Comparison of ENCODE assay signal across 8 mouse cellular contexts in genomic region chr11:120799316-120799890, GRCm38 (mm10). TPM values are rescaled to one million over a fixed set of nuclear protein-coding genes. Genes with fewer than 3 reads are reported as not detected.
DNase-seq lines count a peak whose midpoint lies in the region; ATAC-seq lines count a peak whose summit lies in the region.

No protein-coding gene starts in this region.

- 63% methylated on average over 6 of the region's 6 CpGs for WGBS in heart, embryonic 10.5 days
- WGBS in hindbrain, embryonic 14.5 days = 75% methylated on average over 6 of the region's 6 CpGs

- intact Hi-C loops in heart, postnatal 36 days (cut with DNase I) = loop anchor here (5.0 kb wide), 1 partner anchor 193 kb away; the partner anchor contains the start of gene Csnk1d

- no peaks in the 10 kb centered on the region for H3K27me3 ChIP-seq in heart, embryonic 10.5 days (ENCODE audit: insufficient read depth, poor library complexity, severe bottlenecking)
- H3K27me3 ChIP-seq in megakaryocyte, embryonic 14.5 days (replicated peaks) = no peaks in the 10 kb centered on the region
- H3K27me3 ChIP-seq in hindbrain, embryonic 14.5 days (ENCODE audit: control insufficient read depth, insufficient read depth, low read length) = no peaks in the 10 kb centered on the region

- H3K4me3 ChIP-seq in heart, embryonic 10.5 days = no peak overlapping the region
- H3K4me3 ChIP-seq in megakaryocyte, embryonic 14.5 days (replicated peaks) = peak overlapping the region; percentile 82
- no peak overlapping the region for H3K4me3 ChIP-seq in hindbrain, embryonic 14.5 days (replicated peaks; ENCODE audit: low read length)

- H3K36me3 ChIP-seq in heart, embryonic 10.5 days = peaks cover 4% of the 10 kb centered on the region
- peaks cover 6% of the 10 kb centered on the region for H3K36me3 ChIP-seq in megakaryocyte, embryonic 14.5 days (replicated peaks; ENCODE audit: low read length)
- peaks cover 1% of the 10 kb centered on the region; the same call in 1 of the 2 replicates for H3K36me3 ChIP-seq in hindbrain, embryonic 14.5 days (replicated peaks; ENCODE audit: control insufficient read depth, insufficient read depth)

- H3K27ac ChIP-seq in heart, embryonic 10.5 days = peak overlapping the region; percentile 65; the same call in 1 of the 2 replicates
- H3K27ac ChIP-seq in hindbrain, embryonic 14.5 days = 0 out of 2 replicates have a peak overlapping the region, but pooled peaks have one; percentile 16

- no peak for ATAC-seq in megakaryocyte, adult 5-6 weeks (ENCODE audit: poor library complexity, severe bottlenecking)
- no peak for ATAC-seq in hindbrain, embryonic 14.5 days (ENCODE audit: low FRiP score)

- DNase-seq in heart, embryonic 10.5 days (ENCODE audit: low spot score) = no peak
- no peak for DNase-seq in heart, postnatal 36 days
- DNase-seq in hindbrain, embryonic 14.5 days (ENCODE audit: low spot score) = no peak
- DNase-seq in lung, postnatal 36 days = peak; percentile 64
- no peak for DNase-seq in MN1 (ENCODE audit: low spot score)
- no peak for DNase-seq in natural killer cell, adult 2 months (ENCODE audit: low spot score in 2 of 2)

- peaks cover 24% of the 10 kb centered on the region for H3K4me1 ChIP-seq in heart, embryonic 10.5 days
- peaks cover 59% of the 10 kb centered on the region for H3K4me1 ChIP-seq in megakaryocyte, embryonic 14.5 days
- peaks cover 13% of the 10 kb centered on the region for H3K4me1 ChIP-seq in hindbrain, embryonic 14.5 days (replicated peaks; ENCODE audit: control insufficient read depth, insufficient read depth, low read length)

- no peak overlapping the region for H3K9ac ChIP-seq in hindbrain, embryonic 14.5 days

- no peak overlapping the region for H3K4me2 ChIP-seq in hindbrain, embryonic 14.5 days (replicated peaks)

- no peaks in the 10 kb centered on the region for H3K9me3 ChIP-seq in heart, embryonic 10.5 days
- no peaks in the 10 kb centered on the region for H3K9me3 ChIP-seq in megakaryocyte, embryonic 14.5 days
- H3K9me3 ChIP-seq in hindbrain, embryonic 14.5 days (ENCODE audit: control insufficient read depth, low read length) = no peaks in the 10 kb centered on the region

RNA-seq across cellular contexts. Expression of gene Dus1l, which starts 3.2 kb away (rescaled TPM):
- 70.5 and 88.8 TPM in 2 replicates for polyA plus RNA-seq in heart, embryonic 10.5 days (2016; fragmentation: Nextera tagmentation; extraction: Ambion mirVana)
- 10 to 100 TPM; 25.0 to 29.0 TPM for total RNA-seq in heart, postnatal 36 days (2021)
- 29.4 and 74.3 TPM in 2 replicates for polyA plus RNA-seq in megakaryocyte, embryonic 14.5 days (2012; ENCODE audit: insufficient read depth, low replicate concordance)
- 46.1 and 51.8 TPM in 2 replicates for total RNA-seq in megakaryocyte, adult 5-6 weeks (2015)
- 24.0 and 31.1 TPM in 2 replicates for total RNA-seq in megakaryocyte, adult 5-6 weeks (2017)
- 43.8 and 43.9 TPM in 2 replicates for polyA plus RNA-seq in hindbrain, embryonic 14.5 days (2014; fragmentation: Nextera tagmentation; extraction: Ambion mirVana)

RNA-seq across cellular contexts. Expression of gene Gps1, which starts 15.3 kb away (rescaled TPM):
- polyA plus RNA-seq in heart, embryonic 10.5 days (2016; fragmentation: Nextera tagmentation; extraction: Ambion mirVana) = 184 and 208 TPM in 2 replicates
- total RNA-seq in heart, postnatal 36 days (2021) = 10 to 100 TPM; 54.6 to 58.4 TPM
- polyA plus RNA-seq in megakaryocyte, embryonic 14.5 days (2012; ENCODE audit: insufficient read depth, low replicate concordance) = 13.8 and 27.0 TPM in 2 replicates
- 51.4 and 70.1 TPM in 2 replicates for total RNA-seq in megakaryocyte, adult 5-6 weeks (2015)
- 52.1 and 56.3 TPM in 2 replicates for total RNA-seq in megakaryocyte, adult 5-6 weeks (2017)
- polyA plus RNA-seq in hindbrain, embryonic 14.5 days (2014; fragmentation: Nextera tagmentation; extraction: Ambion mirVana) = 288 and 307 TPM in 2 replicates

RNA-seq across cellular contexts. Expression of gene Rfng, which starts 15.4 kb away (rescaled TPM):
- polyA plus RNA-seq in heart, embryonic 10.5 days (2016; fragmentation: Nextera tagmentation; extraction: Ambion mirVana) = 28.4 and 30.4 TPM in 2 replicates
- 10 to 100 TPM; 11.2 to 13.3 TPM for total RNA-seq in heart, postnatal 36 days (2021)
- polyA plus RNA-seq in megakaryocyte, embryonic 14.5 days (2012; ENCODE audit: insufficient read depth, low replicate concordance) = 26.0 and 43.8 TPM in 2 replicates
- total RNA-seq in megakaryocyte, adult 5-6 weeks (2015) = 10.4 and 14.5 TPM in 2 replicates
- total RNA-seq in megakaryocyte, adult 5-6 weeks (2017) = 3.3 and 5.7 TPM in 2 replicates
- polyA plus RNA-seq in hindbrain, embryonic 14.5 days (2014; fragmentation: Nextera tagmentation; extraction: Ambion mirVana) = 86.1 and 87.0 TPM in 2 replicates

RNA-seq across cellular contexts. Expression of gene Fasn, which starts 24.9 kb away (rescaled TPM):
- polyA plus RNA-seq in heart, embryonic 10.5 days (2016; fragmentation: Nextera tagmentation; extraction: Ambion mirVana) = 55.2 and 74.9 TPM in 2 replicates
- total RNA-seq in heart, postnatal 36 days (2021) = 10 to 100 TPM; 17.3 to 65.9 TPM
- polyA plus RNA-seq in megakaryocyte, embryonic 14.5 days (2012; ENCODE audit: insufficient read depth, low replicate concordance) = 328 and 589 TPM in 2 replicates
- 14.0 and 19.2 TPM in 2 replicates for total RNA-seq in megakaryocyte, adult 5-6 weeks (2015)
- 10.5 and 13.3 TPM in 2 replicates for total RNA-seq in megakaryocyte, adult 5-6 weeks (2017)
- polyA plus RNA-seq in hindbrain, embryonic 14.5 days (2014; fragmentation: Nextera tagmentation; extraction: Ambion mirVana) = 119 and 135 TPM in 2 replicates

RNA-seq across cellular contexts. Expression of gene Hmga1b, which starts 36.8 kb away (rescaled TPM):
- polyA plus RNA-seq in heart, embryonic 10.5 days (2016; fragmentation: Nextera tagmentation; extraction: Ambion mirVana) = 6.4 and 7.7 TPM in 2 replicates
- total RNA-seq in heart, postnatal 36 days (2021) = 10 to 100 TPM; 22.1 to 34.1 TPM
- 601 and 1,141 TPM in 2 replicates for polyA plus RNA-seq in megakaryocyte, embryonic 14.5 days (2012; ENCODE audit: insufficient read depth, low replicate concordance)
- total RNA-seq in megakaryocyte, adult 5-6 weeks (2015) = 10.5 and 11.9 TPM in 2 replicates
- total RNA-seq in megakaryocyte, adult 5-6 weeks (2017) = 7.6 and 8.8 TPM in 2 replicates
- 1.8 and 2.2 TPM in 2 replicates for polyA plus RNA-seq in hindbrain, embryonic 14.5 days (2014; fragmentation: Nextera tagmentation; extraction: Ambion mirVana)
